In genomic region chr6:29917383-29917720, GRCm38 (mm10) we compare ENCODE assay signal across 8 mouse cellular contexts. TPM values are rescaled to one million over a fixed set of nuclear protein-coding genes. Genes with fewer than 3 reads are reported as not detected.
DNase-seq lines count a peak whose midpoint lies in the region; ATAC-seq and TF ChIP-seq lines count a peak whose summit lies in the region.

No protein-coding gene starts in this region.

- H3K27ac ChIP-seq in limb, embryonic 15.5 days = no peak overlapping the region

- DNase-seq in ovary, postnatal 10 days (ENCODE audit: low spot score) = peak; percentile 6
- DNase-seq in ovary, postnatal 36 days (ENCODE audit: low spot score) = no peak
- peak; percentile 29 for DNase-seq in c-Kit-positive CD71-positive TER-119-positive erythroid progenitor cells, embryonic 14.5 days (ENCODE audit: low spot score)
- DNase-seq in urinary bladder, adult 18-20 months (ENCODE audit: low spot score in 2 of 2) = no peak
- no peak for DNase-seq in left cerebral cortex, adult 11 months (ENCODE audit: low spot score)

- no peak for TF ChIP-seq POLR2A in myocyte (IDR thresholded peaks at IDR 0.05; ENCODE audit: insufficient read length, low read depth)

- H3ac ChIP-seq in myocyte (ENCODE audit: control insufficient read depth, insufficient read length) = peak overlapping the region; percentile 71

- no peaks in the 10 kb centered on the region for H3K36me3 ChIP-seq in limb, embryonic 15.5 days
- H3K36me3 ChIP-seq in myocyte (ENCODE audit: control insufficient read depth, insufficient read depth) = no peaks in the 10 kb centered on the region

- H3K4me1 ChIP-seq in limb, embryonic 15.5 days = peaks cover 13% of the 10 kb centered on the region

- under 1% methylated on average over 21 of the region's 21 CpGs for WGBS in limb, embryonic 15.5 days

- H3K4me2 ChIP-seq in limb, embryonic 15.5 days = peak overlapping the region; percentile 90
- H3K4me2 ChIP-seq in myocyte (ENCODE audit: low read depth) = peak overlapping the region; percentile 92

- peak overlapping the region; percentile 79 for H3K4me3 ChIP-seq in limb, embryonic 15.5 days
- peak overlapping the region; percentile 49 for H3K4me3 ChIP-seq in myocyte

- ATAC-seq in granulocyte monocyte progenitor cell, adult 5-6 weeks (replicated peaks; ENCODE audit: poor library complexity, severe bottlenecking) = peak; percentile 42
- peak; percentile 31; the same call in 1 of the 2 replicates for ATAC-seq in limb, embryonic 15.5 days (ENCODE audit: insufficient number of reproducible peaks, low FRiP score, low TSS enrichment, low read depth)

- H3K27me3 ChIP-seq in limb, embryonic 15.5 days = peaks cover 19% of the 10 kb centered on the region
- H3K27me3 ChIP-seq in myocyte (ENCODE audit: control insufficient read depth, insufficient read depth, insufficient read length) = no peaks in the 10 kb centered on the region

- no peaks in the 10 kb centered on the region for H3K79me2 ChIP-seq in myocyte (ENCODE audit: control insufficient read depth, insufficient read depth)

- H3K9me3 ChIP-seq in limb, embryonic 15.5 days = no peaks in the 10 kb centered on the region

- peak overlapping the region; percentile 54 for H3K9ac ChIP-seq in limb, embryonic 15.5 days

TF ChIP-seq in myocyte, 11 proteins besides CTCF, POLR2A, EP300 and RAD21:
- TF ChIP-seq MYOD1 (IDR thresholded peaks at IDR 0.05; ENCODE audit: control insufficient read depth in 1 of 3, insufficient read length in 2 of 3, low read depth in 2 of 3) = peak in 1 of 3 experiments; percentile 44
- TF ChIP-seq MYOG (IDR thresholded peaks at IDR 0.05; ENCODE audit: control insufficient read depth in 1 of 3, insufficient read depth in 1 of 3, insufficient read length in 2 of 3, low read depth in 2 of 3) = peak in 1 of 3 experiments; percentile 24
- no peak for TF ChIP-seq E2F4 (IDR thresholded peaks at IDR 0.05; ENCODE audit: insufficient read depth)
TF ChIP-seq in myocyte: peak in this region for 2.

RNA-seq across cellular contexts. Expression of gene Strip2, which starts 0.5 kb away (rescaled TPM):
- total RNA-seq in granulocyte monocyte progenitor cell, adult 5-6 weeks (2014; fragmentation: Nextera tagmentation) = not detected in 2 replicates
- total RNA-seq in granulocyte monocyte progenitor cell, adult 5-6 weeks (2017) = 0.13 TPM in 1 of 2 replicates, not detected in the other
- polyA plus RNA-seq in limb, embryonic 15.5 days (2015; fragmentation: Nextera tagmentation; extraction: Ambion mirVana) = 2.0 and 2.1 TPM in 2 replicates
- polyA plus RNA-seq in myocyte (2012; fragmentation: generic; extraction: Trizol) = 0.83 TPM

Comparison
In these comparisons a context has a peak if more than half of its experiments do, and no peak if none do; other contexts are left out.
1. DNase-seq: peak in ovary, postnatal 10 days (single experiment) and c-Kit-positive CD71-positive TER-119-positive erythroid progenitor cells, embryonic 14.5 days (single experiment); none in ovary, postnatal 36 days (single experiment), urinary bladder, adult 18-20 months (0 of 2) and left cerebral cortex, adult 11 months (single experiment).